Mouse (Mus musculus) brain, adult 2 months (tissue): ENCODE measurements at regions not wholly inside any gene's neighbourhood (a gene's known extent, or its start where the extent isn't known, plus 50 kb on each side); places are given as distances from the start of the nearest gene placed in this dataset.

Source experiments
- DNase-seq: peaks from one replicate; pipeline ENCODE4 v3.0.0; 2011; ENCODE audit warnings: low read depth, low spot score

DNA sequence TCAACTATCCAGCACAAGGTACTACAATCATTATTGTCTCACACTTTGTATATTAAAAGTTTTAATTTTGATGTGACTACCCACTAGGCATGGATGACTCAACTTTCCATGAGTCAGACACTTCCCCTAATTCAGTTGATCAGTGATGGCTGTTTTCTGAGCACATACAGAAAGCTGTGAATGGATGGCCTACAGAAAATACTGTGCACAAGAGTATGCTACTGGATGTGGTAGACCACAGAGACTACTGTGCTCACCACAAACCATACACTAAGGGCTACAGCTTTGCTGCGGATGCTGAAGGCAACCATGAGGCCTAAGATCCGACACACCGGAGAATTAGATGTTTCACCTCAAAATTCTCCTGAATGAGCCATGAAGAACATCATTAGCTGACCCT lies 174.4 kb upstream of the March1 start:
- DNase-seq: no peak

DNA sequence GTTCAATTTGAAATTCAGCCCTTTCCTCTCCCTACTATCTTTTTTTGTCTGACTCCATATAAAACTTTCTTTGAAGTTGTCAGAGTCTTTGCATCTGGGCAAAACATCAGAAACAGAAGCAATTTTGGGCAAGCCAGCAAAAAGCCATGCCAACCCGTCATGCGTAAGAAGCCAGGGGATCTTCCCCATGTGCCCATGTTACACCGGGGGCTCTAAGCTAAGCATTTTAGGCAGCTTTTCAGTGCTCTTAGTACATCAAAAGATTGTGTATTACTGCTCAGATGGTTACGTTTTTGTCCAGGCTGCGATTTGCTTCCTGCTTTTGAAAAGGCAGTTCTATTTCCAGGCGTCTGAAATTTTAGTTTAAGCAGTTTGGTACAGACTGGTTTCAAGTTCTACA lies 196.8 kb upstream of the March1 start:
- peak; percentile 22 for DNase-seq

DNA sequence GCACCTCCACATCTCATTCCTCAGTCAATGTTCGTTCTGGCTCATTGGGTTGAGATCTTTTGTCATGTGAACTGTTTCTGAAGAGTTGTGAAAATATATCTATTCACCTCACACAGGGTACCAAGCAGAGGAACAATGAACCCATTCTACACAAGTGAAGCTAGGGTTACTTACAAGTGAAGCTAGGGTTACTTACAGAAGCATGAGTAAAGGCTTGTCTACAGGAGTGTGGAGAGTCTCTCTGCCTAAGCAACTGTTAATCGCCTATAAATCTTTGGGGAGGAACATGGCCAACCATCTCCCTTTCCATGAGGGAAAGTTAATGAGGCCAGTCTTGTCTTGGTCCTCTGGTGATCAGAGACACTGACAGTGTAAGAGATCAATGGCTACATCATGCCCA lies 199.8 kb upstream of the March1 start:
- no peak for DNase-seq

DNA sequence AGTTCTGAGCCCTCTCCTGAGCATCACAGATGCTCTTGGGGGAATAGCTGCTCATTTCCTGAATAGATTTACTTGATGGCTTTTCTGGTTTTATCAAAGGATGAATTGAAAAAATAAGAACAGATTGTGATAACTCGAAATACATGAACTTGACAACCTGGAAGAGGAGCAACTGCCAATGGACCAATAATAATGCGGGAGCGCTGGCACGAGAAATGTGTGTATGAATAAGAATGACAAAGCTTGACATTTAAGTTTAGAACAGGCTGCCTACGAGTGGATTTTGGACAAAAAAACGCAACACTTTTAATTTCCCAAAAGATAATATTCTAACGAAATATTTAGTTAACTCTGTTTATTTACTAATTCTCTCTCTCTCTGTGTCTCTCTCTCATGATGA lies 203.5 kb upstream of the March1 start:
- DNase-seq: peak; percentile 19

DNA sequence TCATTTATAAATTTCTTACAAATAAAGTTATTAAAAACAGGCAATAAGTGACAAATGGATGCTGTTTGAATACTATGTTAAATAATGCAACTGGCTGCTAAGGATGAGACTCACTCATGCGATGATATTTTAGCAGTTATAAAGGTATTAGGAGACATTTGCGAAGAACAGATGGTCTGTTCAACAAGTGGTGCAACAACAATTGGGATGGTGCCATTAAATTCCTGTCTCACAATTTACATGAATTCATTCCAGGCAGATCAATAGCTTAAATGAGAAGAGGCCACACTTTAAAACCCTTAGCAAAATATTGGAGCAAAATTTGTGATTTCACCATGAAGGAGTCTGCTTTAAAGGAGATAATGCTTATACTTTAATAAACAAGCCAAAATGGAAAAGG lies 205.4 kb upstream of the March1 start:
- peak; percentile 37 for DNase-seq

DNA sequence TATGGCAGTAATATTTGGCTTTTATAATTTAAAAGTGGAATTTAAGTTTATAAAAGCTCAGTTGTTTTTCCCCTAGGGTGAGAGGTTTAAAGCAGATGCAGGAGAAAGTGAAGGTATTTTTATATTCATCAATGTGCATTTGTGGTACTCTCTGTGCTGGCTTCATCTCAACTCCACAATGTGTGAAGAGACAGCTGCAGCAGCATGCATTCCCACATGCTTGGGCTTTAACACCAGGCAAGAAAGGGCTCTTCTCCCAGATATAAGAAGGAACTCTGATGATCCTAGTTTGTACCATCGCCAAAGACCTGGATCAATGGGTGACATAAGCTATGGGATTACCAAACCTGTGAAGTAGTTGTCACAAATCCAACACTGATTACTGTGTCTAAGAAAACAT lies 221.9 kb upstream of the March1 start:
- peak; percentile 45 for DNase-seq

DNA sequence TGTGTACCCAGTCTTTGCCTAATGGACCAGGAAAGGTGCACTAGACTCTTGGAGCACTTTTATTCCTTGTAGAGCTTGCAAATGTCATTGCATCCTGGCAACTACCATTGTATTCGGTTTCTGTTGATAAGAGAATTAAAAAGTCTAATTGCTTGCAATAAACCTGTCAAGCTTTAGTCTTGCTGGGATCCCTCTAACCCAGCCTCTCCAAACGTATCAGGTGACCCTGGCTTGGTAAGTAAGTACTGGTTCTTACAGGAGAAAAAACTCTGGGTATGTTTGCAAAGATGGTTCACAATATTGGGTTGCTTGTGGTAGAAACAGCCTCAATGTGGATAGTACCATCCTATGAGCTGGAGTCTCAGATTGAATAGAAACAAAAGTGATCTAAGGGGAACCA lies 226.6 kb upstream of the BC030870 start:
- DNase-seq: no peak

DNA sequence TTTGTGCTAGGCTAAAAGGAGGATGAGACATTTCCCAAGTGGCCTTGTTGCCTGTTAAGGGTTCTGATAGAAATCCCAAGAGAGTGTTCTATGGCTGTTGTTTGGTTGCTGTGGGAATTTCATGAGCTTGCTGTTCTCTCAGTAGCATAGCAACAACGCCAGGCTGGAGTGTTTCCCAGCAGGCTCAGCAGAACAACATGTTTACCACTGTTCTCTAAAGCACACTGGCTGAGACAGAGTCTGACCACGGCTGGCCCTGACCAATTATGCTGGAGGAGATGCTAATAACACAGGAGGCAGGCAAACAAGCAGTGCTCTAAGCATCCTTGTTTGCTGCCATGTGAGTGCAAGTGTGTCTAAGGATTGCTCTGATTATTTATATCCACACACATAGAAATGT lies 220.0 kb upstream of the BC030870 start:
- DNase-seq: peak; percentile 68

DNA sequence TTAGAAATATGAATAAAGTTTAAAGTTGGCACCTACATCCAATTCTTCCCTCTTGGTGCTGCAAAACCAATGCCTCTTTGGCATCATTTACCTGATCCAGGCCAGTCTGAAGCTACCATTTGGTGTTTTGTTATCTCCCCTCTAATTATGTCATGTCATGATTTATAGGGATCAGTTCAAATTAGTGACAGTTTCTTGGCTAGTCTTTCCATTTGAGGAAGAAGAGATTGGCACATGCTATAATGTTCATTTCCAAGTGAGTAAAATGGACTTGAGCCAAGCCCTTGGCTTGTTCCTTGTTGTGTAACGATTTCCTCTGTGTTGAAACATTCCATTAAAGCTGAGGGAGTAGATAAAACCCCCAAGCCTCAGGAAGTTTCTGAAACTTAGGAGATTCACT lies 201.8 kb upstream of the BC030870 start:
- no peak for DNase-seq

DNA sequence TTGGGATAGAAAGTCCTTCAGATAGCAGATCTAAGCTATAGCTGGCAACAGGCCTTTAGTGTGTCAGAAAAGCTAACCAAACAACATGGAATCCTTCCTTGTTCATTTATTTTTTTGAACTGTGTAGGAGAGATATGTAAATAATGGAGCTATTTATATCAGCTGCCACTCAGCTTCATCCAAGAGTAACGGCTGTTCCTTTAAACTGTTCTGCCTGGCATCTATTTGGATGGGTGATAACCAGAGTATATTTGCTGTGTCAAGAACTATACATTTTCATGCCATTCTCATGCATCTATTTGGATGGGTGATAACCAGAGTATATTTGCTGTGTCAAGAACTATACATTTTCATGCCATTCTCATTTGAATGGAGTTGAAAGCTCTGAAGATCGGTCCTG lies 159.3 kb upstream of the BC030870 start:
- peak; percentile 4 for DNase-seq

DNA sequence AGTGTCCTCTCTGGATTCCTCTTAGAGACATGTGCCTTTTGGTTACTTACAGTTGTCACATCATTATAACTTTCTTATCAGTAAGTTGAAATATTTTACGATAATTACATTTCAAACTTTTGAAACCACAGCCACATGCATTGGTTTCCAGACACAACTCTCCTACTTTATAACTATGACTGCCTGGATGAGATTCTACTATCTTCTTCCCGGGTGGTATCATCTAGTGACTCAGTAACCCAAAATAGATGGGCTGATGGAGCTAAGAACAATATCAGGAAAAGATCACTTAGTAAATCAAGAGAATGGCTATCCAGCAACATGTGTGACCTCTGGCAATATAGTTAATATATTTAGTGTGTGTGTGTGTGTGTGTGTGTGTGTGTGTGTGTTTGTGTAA lies 151.0 kb upstream of the BC030870 start:
- no peak for DNase-seq
